Mouse (Mus musculus): ENCODE data around the gene Gm11549. TPM values are rescaled to one million over a fixed set of nuclear protein-coding genes. Genes with fewer than 3 reads are reported as not detected.

Gm11549 gene
- total and polyA plus RNA-seq, 2 experiments from 2014 or later: 0.68 to 1.3 TPM

DNA sequence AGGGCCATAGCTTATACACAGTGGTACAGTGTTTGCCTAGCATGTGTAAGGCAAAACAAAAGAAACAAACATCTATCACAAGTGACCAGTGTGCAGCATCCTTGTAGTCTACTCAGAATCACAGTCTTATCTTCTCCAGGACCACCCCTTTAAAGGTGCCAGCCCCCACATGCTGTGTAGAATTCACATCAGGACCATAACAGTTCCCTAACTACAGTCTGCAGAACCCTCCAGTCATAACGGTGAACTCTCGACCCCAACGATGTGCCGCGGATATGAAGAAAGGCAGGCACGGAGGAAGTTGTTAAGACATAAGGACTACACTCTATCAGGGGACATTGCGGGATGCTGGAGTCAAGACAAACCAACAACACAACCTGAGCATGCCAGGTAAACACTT, 22.2 kb downstream of the Gm11549 start:
- Histone ChIP-seq H3K4me3 (ENCODE audit: low read depth, low read length) (no peak overlapping the region), H3K27me3 (ENCODE audit: insufficient read depth, low read length) (no peaks in the 10 kb centered on the region), H3K27ac (ENCODE audit: low read depth, low read length) (no peak overlapping the region), H3K36me3 (ENCODE audit: insufficient read depth) (no peaks in the 10 kb centered on the region), H3K9ac (no peak overlapping the region), H3K4me1 (ENCODE audit: insufficient read depth) (no peaks in the 10 kb centered on the region), H3K4me2 (ENCODE audit: low read depth) (no peak overlapping the region), H3K9me3 (ENCODE audit: low read length) (no peaks in the 10 kb centered on the region)
- TF ChIP-seq CTCF (IDR thresholded peaks at IDR 0.05; ENCODE audit: low read depth): no peak
- 94% methylated on average over 7 of the region's 7 CpGs for WGBS
- DNase-seq (no peak), ATAC-seq (no peak)

DNA sequence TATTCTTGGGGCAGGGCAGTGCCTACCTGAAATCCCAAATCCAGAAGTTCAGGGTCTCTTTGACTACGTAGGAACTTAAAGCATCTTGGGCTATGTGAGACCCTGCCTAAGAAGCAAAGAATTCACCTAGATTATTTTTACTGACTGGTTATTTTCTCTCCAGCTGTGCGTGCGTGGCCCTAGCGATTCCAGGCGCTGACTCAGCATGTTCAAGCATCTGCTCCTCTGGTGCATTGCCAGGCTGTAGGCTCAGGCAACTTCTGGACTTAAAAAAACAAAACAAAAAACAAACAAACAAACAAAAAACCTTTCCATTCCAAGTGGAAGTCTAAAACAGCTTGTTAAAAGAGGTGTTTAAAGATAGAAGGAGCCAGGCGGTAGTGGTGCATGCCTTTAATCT, 23.4 kb downstream of the Gm11549 start:
- 83% methylated on average over 6 of the region's 6 CpGs for WGBS
- ATAC-seq: no peak
- DNase-seq: no peak
- Histone ChIP-seq H3K4me2 (ENCODE audit: low read depth) (no peak overlapping the region), H3K9ac (no peak overlapping the region), H3K4me3 (ENCODE audit: low read depth, low read length) (no peak overlapping the region), H3K4me1 (ENCODE audit: insufficient read depth) (no peaks in the 10 kb centered on the region), H3K9me3 (ENCODE audit: low read length) (no peaks in the 10 kb centered on the region), H3K27me3 (ENCODE audit: insufficient read depth, low read length) (no peaks in the 10 kb centered on the region), H3K27ac (ENCODE audit: low read depth, low read length) (no peak overlapping the region), H3K36me3 (ENCODE audit: insufficient read depth) (no peaks in the 10 kb centered on the region)
- no peak for TF ChIP-seq CTCF (IDR thresholded peaks at IDR 0.05; ENCODE audit: low read depth)

GRCm38 (mm10) chr3:36496746-36497145, 24.9 kb downstream of the Gm11549 start:
- Histone ChIP-seq H3K4me3 (ENCODE audit: low read depth, low read length) (no peak overlapping the region), H3K36me3 (ENCODE audit: insufficient read depth) (no peaks in the 10 kb centered on the region), H3K4me2 (ENCODE audit: low read depth) (no peak overlapping the region), H3K9ac (no peak overlapping the region), H3K9me3 (ENCODE audit: low read length) (no peaks in the 10 kb centered on the region), H3K27ac (ENCODE audit: low read depth, low read length) (no peak overlapping the region), H3K27me3 (ENCODE audit: insufficient read depth, low read length) (no peaks in the 10 kb centered on the region), H3K4me1 (ENCODE audit: insufficient read depth) (no peaks in the 10 kb centered on the region)
- DNase-seq (peak; percentile 83), ATAC-seq (peak; percentile 77)
- 15% methylated on average over 14 of the region's 14 CpGs for WGBS
- TF ChIP-seq CTCF (IDR thresholded peaks at IDR 0.05; ENCODE audit: low read depth): peak; percentile 74

DNA sequence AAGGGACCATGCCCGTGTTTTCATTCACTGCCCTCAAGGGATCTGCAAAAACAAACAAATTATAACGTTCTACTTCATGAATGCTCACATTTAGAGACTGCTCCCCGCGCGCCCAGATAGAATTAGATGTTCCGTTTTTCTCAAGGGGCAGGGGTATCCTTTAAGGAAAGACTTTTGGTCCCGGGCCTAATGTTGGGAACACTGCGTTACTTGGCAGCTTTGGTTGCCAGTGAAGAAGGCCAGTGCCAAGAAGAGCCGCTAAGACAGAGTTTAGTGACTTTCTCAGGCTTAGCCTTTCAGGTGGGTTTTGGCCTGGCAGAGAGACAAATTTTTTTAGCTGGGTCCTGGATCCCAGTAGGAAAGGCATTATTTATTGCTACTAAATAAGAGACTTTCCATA, 25.3 kb downstream of the Gm11549 start:
- WGBS: 79% methylated on average over 9 of the region's 9 CpGs
- H3K9me3 ChIP-seq (ENCODE audit: low read length): no peaks in the 10 kb centered on the region
- no peak for TF ChIP-seq CTCF (IDR thresholded peaks at IDR 0.05; ENCODE audit: low read depth)

DNA sequence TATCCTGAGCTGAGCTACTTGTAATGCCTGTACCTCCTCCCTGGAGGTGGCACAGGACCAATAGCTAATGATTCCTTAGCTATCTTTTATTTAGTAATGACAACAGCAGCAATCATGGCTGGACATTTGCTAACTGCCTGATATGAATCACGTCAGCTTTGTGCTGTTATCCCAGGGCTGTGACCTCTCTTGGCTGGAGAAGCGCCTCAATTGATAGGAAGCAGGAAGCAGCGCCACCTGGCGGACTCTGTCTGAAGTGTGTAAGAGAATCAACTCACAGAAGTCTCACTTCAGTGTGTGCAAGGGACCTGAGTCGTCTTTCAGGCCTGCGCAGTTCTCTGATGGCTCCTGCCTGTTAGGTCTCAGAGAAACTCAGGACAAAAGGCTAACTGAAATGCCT, 26.2 kb downstream of the Gm11549 start:
- WGBS: 6% methylated on average over 6 of the region's 6 CpGs
- ATAC-seq (peak; percentile 75), DNase-seq (peak; percentile 87)
- Histone ChIP-seq H3K4me3 (ENCODE audit: low read depth, low read length) (no peak overlapping the region), H3K27ac (ENCODE audit: low read depth, low read length) (no peak overlapping the region), H3K9ac (no peak overlapping the region), H3K4me1 (ENCODE audit: insufficient read depth) (no peaks in the 10 kb centered on the region), H3K9me3 (ENCODE audit: low read length) (no peaks in the 10 kb centered on the region), H3K4me2 (ENCODE audit: low read depth) (no peak overlapping the region), H3K36me3 (ENCODE audit: insufficient read depth) (no peaks in the 10 kb centered on the region), H3K27me3 (ENCODE audit: insufficient read depth, low read length) (no peaks in the 10 kb centered on the region)
- TF ChIP-seq CTCF (IDR thresholded peaks at IDR 0.05; ENCODE audit: low read depth): peak; percentile 94

More for the DNA sequence above, 25.3 kb downstream of the Gm11549 start:
- Histone ChIP-seq H3K4me1 (ENCODE audit: insufficient read depth) (no peaks in the 10 kb centered on the region), H3K36me3 (ENCODE audit: insufficient read depth) (no peaks in the 10 kb centered on the region), H3K27ac (ENCODE audit: low read depth, low read length) (no peak overlapping the region), H3K4me3 (ENCODE audit: low read depth, low read length) (no peak overlapping the region), H3K9ac (no peak overlapping the region), H3K4me2 (ENCODE audit: low read depth) (no peak overlapping the region), H3K27me3 (ENCODE audit: insufficient read depth, low read length) (no peaks in the 10 kb centered on the region)
- DNase-seq (no peak), ATAC-seq (no peak)

DNA sequence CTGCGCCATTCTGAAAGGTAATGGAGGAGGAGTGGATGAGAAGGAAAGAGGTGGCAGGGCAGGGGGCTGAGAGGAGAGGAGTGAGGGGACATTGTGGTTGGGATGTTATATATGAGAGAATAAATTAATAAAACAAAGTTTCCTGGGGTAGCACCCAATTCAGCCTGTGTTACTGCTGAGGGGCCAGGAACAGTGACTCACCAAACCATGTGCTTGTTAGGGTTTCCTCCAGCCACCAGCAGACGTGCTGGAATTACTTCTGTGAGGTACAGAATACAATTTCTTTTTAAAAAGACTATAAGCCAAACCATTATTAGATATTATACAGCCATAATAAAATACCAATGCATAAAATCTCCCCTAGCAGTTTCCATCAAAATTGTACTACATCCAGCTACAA, 27.0 kb downstream of the Gm11549 start:
- no peak overlapping the region for H3K4me3 ChIP-seq (ENCODE audit: low read depth, low read length)
- H3K27me3 ChIP-seq (ENCODE audit: insufficient read depth, low read length): no peaks in the 10 kb centered on the region
- no peak overlapping the region for H3K4me2 ChIP-seq (ENCODE audit: low read depth)
- ATAC-seq: no peak
- H3K27ac ChIP-seq (ENCODE audit: low read depth, low read length): no peak overlapping the region
- no peaks in the 10 kb centered on the region for H3K4me1 ChIP-seq (ENCODE audit: insufficient read depth)
- no peaks in the 10 kb centered on the region for H3K36me3 ChIP-seq (ENCODE audit: insufficient read depth)
- 83% methylated on average over 2 of the region's 2 CpGs for WGBS
- DNase-seq: no peak
- no peak for TF ChIP-seq CTCF (IDR thresholded peaks at IDR 0.05; ENCODE audit: low read depth)
- no peak overlapping the region for H3K9ac ChIP-seq
- H3K9me3 ChIP-seq (ENCODE audit: low read length): no peaks in the 10 kb centered on the region

GRCm38 (mm10) chr3:36493641-36494283, 27.9 kb downstream of the Gm11549 start:
- H3K27ac ChIP-seq (ENCODE audit: low read depth, low read length): no peak overlapping the region
- 52% methylated on average over 6 of the region's 6 CpGs for WGBS
- H3K4me2 ChIP-seq (ENCODE audit: low read depth): no peak overlapping the region
- H3K4me3 ChIP-seq (ENCODE audit: low read depth, low read length): no peak overlapping the region
- no peaks in the 10 kb centered on the region for H3K9me3 ChIP-seq (ENCODE audit: low read length)
- DNase-seq (no peak), ATAC-seq (peak; percentile 69; the same call in 1 of the 2 replicates)
- H3K36me3 ChIP-seq (ENCODE audit: insufficient read depth): no peaks in the 10 kb centered on the region
- no peak overlapping the region for H3K9ac ChIP-seq
- H3K4me1 ChIP-seq (ENCODE audit: insufficient read depth): no peaks in the 10 kb centered on the region
- H3K27me3 ChIP-seq (ENCODE audit: insufficient read depth, low read length): no peaks in the 10 kb centered on the region
- TF ChIP-seq CTCF (IDR thresholded peaks at IDR 0.05; ENCODE audit: low read depth): no peak
